Mouse (Mus musculus) lung, embryonic 14.5 days (tissue): ENCODE measurements around the gene Olfr907. TPM values are rescaled to one million over a fixed set of nuclear protein-coding genes. Genes with fewer than 3 reads are reported as not detected.

Experiments
- ATAC-seq: fragments of 200-750 bp; cut with Nextera tagmentation; 2 replicates; pipeline ENCODE4 v1.8.0; 2017; ENCODE audit warnings: mild to moderate bottlenecking, moderate TSS enrichment, moderate library complexity; ENCODE audit not compliant: insufficient read depth
- DNase-seq: peaks from one replicate; pipeline ENCODE4 v3.0.0-alpha.2; 2015
- H3K27ac ChIP-seq: fragments of 300-500 bp; sonication (generic); 2 replicates; pipeline ENCODE4 v1.5.1; 2014; ENCODE audit warnings: low read depth, mild to moderate bottlenecking, moderate library complexity
- H3K27me3 ChIP-seq: fragments of 300-500 bp; sonication (generic); 2 replicates; pipeline ENCODE4 v1.6.1; 2014; ENCODE audit warnings: low read length, control low read depth; ENCODE audit not compliant: insufficient read depth
- H3K36me3 ChIP-seq: fragments of 300-500 bp; sonication (generic); 2 replicates; pipeline ENCODE4 v1.6.1; 2014; ENCODE audit warnings: control low read depth; ENCODE audit not compliant: insufficient read depth
- H3K4me1 ChIP-seq: fragments of 300-500 bp; sonication (generic); 2 replicates; pipeline ENCODE4 v1.6.1; 2014; ENCODE audit warnings: antibody characterized with exemption, control low read depth; ENCODE audit not compliant: insufficient read depth
- H3K4me2 ChIP-seq: fragments of 300-500 bp; sonication (generic); 2 replicates; pipeline ENCODE4 v1.6.1; 2014; ENCODE audit warnings: mild to moderate bottlenecking
- H3K4me3 ChIP-seq: fragments of 300-500 bp; sonication (generic); 2 replicates; pipeline ENCODE4 v1.5.1; 2014; ENCODE audit warnings: low read depth, low read length
- H3K9ac ChIP-seq: fragments of 300-500 bp; sonication (generic); 2 replicates; pipeline ENCODE4 v1.6.1; 2014
- H3K9me3 ChIP-seq: fragments of 300-500 bp; sonication (generic); 2 replicates; pipeline ENCODE4 v1.6.1; 2016; ENCODE audit warnings: low read depth, low read length, control low read depth
- CTCF ChIP-seq: IDR thresholded peaks from 2 replicates; pipeline ENCODE4 v1.5.1; 2016; ENCODE audit warnings: antibody characterized with exemption, low read depth
- WGBS: fragments of 180-500 bp; shearing (Covaris S2); extraction: QIAGEN DNeasy Blood & Tissue Kit; methylation state at CpG from one replicate; pipeline ENCODE4 v1.1.7; 2014; 5-methylcytosine and 5-hydroxymethylcytosine counted together
- polyA plus RNA-seq: library from polyadenylated mRNA; unstranded; fragments of >200 nt; fragmentation: Nextera tagmentation; extraction: Ambion mirVana; gene quantifications from 2 replicates; pipeline ENCODE4 v1.2.1, GENCODE M21; 2014

Olfr907 gene
- not detected in 2 replicates for polyA plus RNA-seq

GRCm38 (mm10) chr9:38495501-38495900 is at the start of gene Olfr907:
Gene Olfr907 (plus strand): TSS chr9:38495801.
- no peak for TF ChIP-seq CTCF
- WGBS: 80% methylated on average over 2 of the region's 2 CpGs
- Histone ChIP-seq H3K36me3 (no peaks in the 10 kb centered on the region), H3K27me3 (no peaks in the 10 kb centered on the region), H3K27ac (no peak within 1 kb of the TSS), H3K9me3 (no peaks in the 10 kb centered on the region), H3K9ac (no peak within 1 kb of the TSS), H3K4me2 (no peak within 1 kb of the TSS), H3K4me3 (no peak within 1 kb of the TSS), H3K4me1 (no peaks in the 10 kb centered on the region)
- no peak for ATAC-seq
- DNase-seq: no peak

- 86% methylated on average over 5 of the region's 5 CpGs for WGBS
- ATAC-seq: no peak
These were observed 48.2 kb upstream of the Olfr907 start, which contains the start of gene Olfr902 for GRCm38 (mm10) chr9:38447352-38447751. Gene Olfr902 (plus strand): TSS chr9:38447652.

GRCm38 (mm10) chr9:38462844-38463243 is 32.8 kb upstream of the Olfr907 start, which contains the start of gene Olfr904:
Gene Olfr904 (plus strand): TSS chr9:38463144.
- Histone ChIP-seq H3K9ac (no peak within 1 kb of the TSS), H3K27me3 (no peaks in the 10 kb centered on the region), H3K9me3 (no peaks in the 10 kb centered on the region), H3K27ac (no peak within 1 kb of the TSS), H3K4me3 (no peak within 1 kb of the TSS), H3K36me3 (no peaks in the 10 kb centered on the region), H3K4me1 (no peaks in the 10 kb centered on the region), H3K4me2 (no peak within 1 kb of the TSS)
- ATAC-seq (no peak), DNase-seq (no peak)
- no peak for TF ChIP-seq CTCF

More at GRCm38 (mm10) chr9:38447352-38447751, 48.2 kb upstream of the Olfr907 start, which contains the start of gene Olfr902:
- no peak within 1 kb of the TSS for H3K9ac ChIP-seq
- H3K4me3 ChIP-seq: no peak within 1 kb of the TSS
- TF ChIP-seq CTCF: no peak
- no peaks in the 10 kb centered on the region for H3K27me3 ChIP-seq
- no peak within 1 kb of the TSS for H3K27ac ChIP-seq
- no peak within 1 kb of the TSS for H3K4me2 ChIP-seq
- H3K36me3 ChIP-seq: no peaks in the 10 kb centered on the region
- DNase-seq: no peak
- H3K9me3 ChIP-seq: no peaks in the 10 kb centered on the region
- no peaks in the 10 kb centered on the region for H3K4me1 ChIP-seq

GRCm38 (mm10) chr9:38470807-38471206 is 24.8 kb upstream of the Olfr907 start, which contains the start of gene Olfr905:
Gene Olfr905 (plus strand): TSS chr9:38471107.
- no peak within 1 kb of the TSS for H3K4me2 ChIP-seq
- no peak for DNase-seq
- no peaks in the 10 kb centered on the region for H3K4me1 ChIP-seq
- H3K9ac ChIP-seq: no peak within 1 kb of the TSS
- H3K27ac ChIP-seq: no peak within 1 kb of the TSS
- no peaks in the 10 kb centered on the region for H3K27me3 ChIP-seq
- no peak within 1 kb of the TSS for H3K4me3 ChIP-seq
- no peaks in the 10 kb centered on the region for H3K36me3 ChIP-seq
- TF ChIP-seq CTCF: no peak
- no peaks in the 10 kb centered on the region for H3K9me3 ChIP-seq
- ATAC-seq: no peak

- WGBS: 81% methylated on average over 3 of the region's 3 CpGs
- Histone ChIP-seq H3K4me1 (no peaks in the 10 kb centered on the region), H3K4me2 (no peak within 1 kb of the TSS), H3K4me3 (no peak within 1 kb of the TSS), H3K36me3 (no peaks in the 10 kb centered on the region), H3K9ac (no peak within 1 kb of the TSS), H3K27ac (no peak within 1 kb of the TSS), H3K9me3 (no peaks in the 10 kb centered on the region), H3K27me3 (no peaks in the 10 kb centered on the region)
- no peak for DNase-seq
- no peak for TF ChIP-seq CTCF
- ATAC-seq: no peak
These were observed 8.8 kb upstream of the Olfr907 start, which contains the start of gene Olfr906 for GRCm38 (mm10) chr9:38486785-38487184. Gene Olfr906 (plus strand): TSS chr9:38487085.

- Histone ChIP-seq H3K36me3 (no peaks in the 10 kb centered on the region), H3K9ac (no peak overlapping the region), H3K4me2 (no peak overlapping the region), H3K4me3 (no peak overlapping the region), H3K27me3 (no peaks in the 10 kb centered on the region), H3K27ac (no peak overlapping the region), H3K9me3 (no peaks in the 10 kb centered on the region), H3K4me1 (no peaks in the 10 kb centered on the region)
- 67% methylated on average over 2 of the region's 2 CpGs for WGBS
- ATAC-seq: no peak
- no peak for TF ChIP-seq CTCF
- DNase-seq: no peak
These were observed 16.8 kb downstream of the Olfr907 start for GRCm38 (mm10) chr9:38512353-38512752.

- WGBS: 62% methylated on average over 1 of the region's 1 CpGs
- Histone ChIP-seq H3K9me3 (no peaks in the 10 kb centered on the region), H3K27me3 (no peaks in the 10 kb centered on the region), H3K27ac (no peak within 1 kb of the TSS), H3K4me1 (no peaks in the 10 kb centered on the region), H3K4me2 (no peak within 1 kb of the TSS), H3K9ac (no peak within 1 kb of the TSS), H3K36me3 (no peaks in the 10 kb centered on the region), H3K4me3 (no peak within 1 kb of the TSS)
- no peak for ATAC-seq
- TF ChIP-seq CTCF: no peak
- DNase-seq: no peak
These were observed 25.7 kb downstream of the Olfr907 start, which contains the start of gene Olfr911-ps1 for GRCm38 (mm10) chr9:38521280-38521679. Gene Olfr911-ps1 (plus strand): TSS chr9:38521580.
